Mouse (Mus musculus) midbrain, postnatal 0 days (tissue): Measurements from ENCODE around the gene Mga. TPM values are rescaled to one million over a fixed set of nuclear protein-coding genes. Genes with fewer than 3 reads are reported as not detected.
A peak's percentile ranks its signal among the peaks of the same experiment; 100 is the strongest.

Source experiments
- ATAC-seq: fragments of 200-750 bp; cut with Nextera tagmentation; 2 replicates; pipeline ENCODE4 v1.8.0; 2017; ENCODE audit warnings: moderate number of reproducible peaks, mild to moderate bottlenecking, moderate TSS enrichment, moderate library complexity; ENCODE audit not compliant: low FRiP score
- DNase-seq: peaks from one replicate; pipeline ENCODE4 v3.0.0-alpha.2; 2015; ENCODE audit warnings: low spot score
- H3K27ac ChIP-seq: fragments of 300-500 bp; sonication (generic); 2 replicates; pipeline ENCODE4 v1.5.1; 2014; ENCODE audit warnings: low read depth, mild to moderate bottlenecking, low read length, mixed read lengths
- H3K27me3 ChIP-seq: fragments of 300-500 bp; sonication (generic); 2 replicates; pipeline ENCODE4 v1.6.1; 2014; ENCODE audit warnings: low read length, control low read depth, mixed read lengths; ENCODE audit not compliant: insufficient read depth
- H3K36me3 ChIP-seq: fragments of 300-500 bp; sonication (generic); 2 replicates; pipeline ENCODE4 v1.6.1; 2014; ENCODE audit warnings: low read length, control low read depth, mixed read lengths; ENCODE audit not compliant: insufficient read depth
- H3K4me1 ChIP-seq: fragments of 300-500 bp; sonication (generic); 2 replicates; pipeline ENCODE4 v1.6.1; 2014; ENCODE audit warnings: mild to moderate bottlenecking, control low read depth, antibody characterized with exemption, low read length, mixed read lengths; ENCODE audit not compliant: insufficient read depth
- H3K4me2 ChIP-seq: fragments of 300-500 bp; sonication (generic); 2 replicates; pipeline ENCODE4 v1.6.1; 2014; ENCODE audit warnings: low read depth, mild to moderate bottlenecking, low read length, mixed read lengths; ENCODE audit not compliant: poor library complexity, severe bottlenecking
- H3K4me3 ChIP-seq: fragments of 300-500 bp; sonication (generic); 2 replicates; pipeline ENCODE4 v1.5.1; 2014; ENCODE audit warnings: low read depth, mild to moderate bottlenecking, low read length, moderate library complexity
- H3K9ac ChIP-seq: fragments of 300-500 bp; sonication (generic); replicated peaks from 2 replicates; pipeline ENCODE4 v1.6.1; 2014; ENCODE audit warnings: mild to moderate bottlenecking, low read length, moderate library complexity, mixed read lengths; ENCODE audit not compliant: poor library complexity, severe bottlenecking
- H3K9me3 ChIP-seq: fragments of 300-500 bp; sonication (generic); 2 replicates; pipeline ENCODE4 v1.6.1; 2016; ENCODE audit warnings: low read length, control low read depth
- CTCF ChIP-seq: IDR thresholded peaks from 2 replicates; pipeline ENCODE4 v1.5.1; 2016; ENCODE audit warnings: antibody characterized with exemption, mild to moderate bottlenecking
- WGBS: fragments of 180-500 bp; shearing (Covaris S2); extraction: QIAGEN DNeasy Blood & Tissue Kit; methylation state at CpG from one replicate; pipeline ENCODE4 v1.1.7; 2014; 5-methylcytosine and 5-hydroxymethylcytosine counted together
- polyA plus RNA-seq: library from polyadenylated mRNA; unstranded; fragments of >200 nt; fragmentation: Nextera tagmentation; extraction: Ambion mirVana; gene quantifications from 2 replicates; pipeline ENCODE4 v1.2.1, GENCODE M21; 2015
- total RNA-seq: library from RNA; depleted of rRNA; stranded (reverse); fragments of >200 nt; gene quantifications from 2 replicates; pipeline ENCODE4 v1.2.3, GENCODE M21; 2014

Mga gene
- total and polyA plus RNA-seq, 2 experiments from 2014 or later, result 16.2 to 75.1 TPM

- no peaks in the 10 kb centered on the region for H3K4me1 ChIP-seq
- WGBS, result 0% methylated on average over 36 of the region's 39 CpGs
- no peaks in the 10 kb centered on the region for H3K27me3 ChIP-seq
- H3K27ac ChIP-seq, result peak overlapping the region; percentile 93
- H3K4me3 ChIP-seq, result peak overlapping the region; percentile 52
- no peak for TF ChIP-seq CTCF
- peak overlapping the region; percentile 74 for H3K9ac ChIP-seq
- H3K36me3 ChIP-seq, result no peaks in the 10 kb centered on the region
- DNase-seq (peak; percentile 97), ATAC-seq (peak; percentile 97)
- H3K4me2 ChIP-seq, result peak overlapping the region; percentile 80
- H3K9me3 ChIP-seq, result no peaks in the 10 kb centered on the region
These were observed 23.9 kb upstream of the Mga start for GRCm38 (mm10) chr2:119873105-119873464.

GRCm38 (mm10) chr2:119875981-119876380 is 21.0 kb upstream of the Mga start:
- no peaks in the 10 kb centered on the region for H3K36me3 ChIP-seq
- ATAC-seq, result no peak

GRCm38 (mm10) chr2:119887201-119887600 is 9.8 kb upstream of the Mga start:
- H3K27me3 ChIP-seq, result no peaks in the 10 kb centered on the region
- TF ChIP-seq CTCF, result no peak
- no peak overlapping the region for H3K9ac ChIP-seq
- H3K4me3 ChIP-seq, result no peak overlapping the region
- H3K4me2 ChIP-seq, result no peak overlapping the region
- no peaks in the 10 kb centered on the region for H3K4me1 ChIP-seq
- DNase-seq, result no peak
- no peaks in the 10 kb centered on the region for H3K36me3 ChIP-seq
- H3K27ac ChIP-seq, result no peak overlapping the region
- no peaks in the 10 kb centered on the region for H3K9me3 ChIP-seq
- no peak for ATAC-seq
- 91% methylated on average over 3 of the region's 3 CpGs for WGBS

More at GRCm38 (mm10) chr2:119875981-119876380, 21.0 kb upstream of the Mga start:
- no peaks in the 10 kb centered on the region for H3K27me3 ChIP-seq
- no peak overlapping the region for H3K27ac ChIP-seq
- H3K4me1 ChIP-seq, result no peaks in the 10 kb centered on the region
- DNase-seq, result no peak
- no peak for TF ChIP-seq CTCF
- no peak overlapping the region for H3K4me3 ChIP-seq
- H3K4me2 ChIP-seq, result no peak overlapping the region
- H3K9ac ChIP-seq, result no peak overlapping the region
- no peaks in the 10 kb centered on the region for H3K9me3 ChIP-seq

GRCm38 (mm10) chr2:119896553-119897089 is 407 bp upstream of the Mga start:
- H3K9ac ChIP-seq, result peak overlapping the region; percentile 59
- peak; percentile 59 for ATAC-seq
- peak overlapping the region; percentile 82 for H3K4me2 ChIP-seq
- no peak for TF ChIP-seq CTCF
- H3K4me1 ChIP-seq, result 0 out of 2 replicates have a peak, but pooled peaks cover 9% of the 10 kb centered on the region
- no peaks in the 10 kb centered on the region for H3K27me3 ChIP-seq
- 18% methylated on average over 19 of the region's 19 CpGs for WGBS
- H3K27ac ChIP-seq, result peak overlapping the region; percentile 85
- no peaks in the 10 kb centered on the region for H3K9me3 ChIP-seq
- H3K4me3 ChIP-seq, result peak overlapping the region; percentile 55
- H3K36me3 ChIP-seq, result no peaks in the 10 kb centered on the region
- DNase-seq, result peak; percentile 1

- no peak for TF ChIP-seq CTCF
- Histone ChIP-seq H3K9ac (peak overlapping the region; percentile 61; the same call in 1 of the 2 replicates), H3K4me2 (peak overlapping the region; percentile 82), H3K4me1 (0 out of 2 replicates have a peak, but pooled peaks cover 9% of the 10 kb centered on the region), H3K36me3 (peaks cover 5% of the 10 kb centered on the region; the same call in 1 of the 2 replicates), H3K9me3 (no peaks in the 10 kb centered on the region), H3K27ac (no peak overlapping the region), H3K4me3 (peak overlapping the region; percentile 55), H3K27me3 (no peaks in the 10 kb centered on the region)
- DNase-seq (peak; percentile 59), ATAC-seq (no peak)
- 4% methylated on average over 19 of the region's 19 CpGs for WGBS
These were observed 1.1 kb downstream of the Mga start for GRCm38 (mm10) chr2:119898141-119898594.

GRCm38 (mm10) chr2:119916007-119916406 is 19.0 kb downstream of the Mga start:
- DNase-seq, result no peak
- Histone ChIP-seq H3K4me3 (no peak overlapping the region), H3K27ac (no peak overlapping the region), H3K9me3 (no peaks in the 10 kb centered on the region), H3K4me2 (no peak overlapping the region), H3K27me3 (no peaks in the 10 kb centered on the region), H3K9ac (no peak overlapping the region), H3K36me3 (no peaks in the 10 kb centered on the region), H3K4me1 (no peaks in the 10 kb centered on the region)
- TF ChIP-seq CTCF, result no peak
- no peak for ATAC-seq
